Mouse (Mus musculus) ES-Bruce4 (cell line): ENCODE results near the gene Gm44503.
A peak's percentile ranks its signal among the peaks of the same experiment; 100 is the strongest.

Experiments
- CTCF ChIP-seq: IDR thresholded peaks from one replicate; pipeline ENCODE4 v1.8.1; 2011; ENCODE audit warnings: low read depth, low read length
- POLR2A ChIP-seq: IDR thresholded peaks from one replicate; pipeline ENCODE4 v1.8.1; 2011; ENCODE audit warnings: low read length; ENCODE audit not compliant: insufficient read depth

DNA sequence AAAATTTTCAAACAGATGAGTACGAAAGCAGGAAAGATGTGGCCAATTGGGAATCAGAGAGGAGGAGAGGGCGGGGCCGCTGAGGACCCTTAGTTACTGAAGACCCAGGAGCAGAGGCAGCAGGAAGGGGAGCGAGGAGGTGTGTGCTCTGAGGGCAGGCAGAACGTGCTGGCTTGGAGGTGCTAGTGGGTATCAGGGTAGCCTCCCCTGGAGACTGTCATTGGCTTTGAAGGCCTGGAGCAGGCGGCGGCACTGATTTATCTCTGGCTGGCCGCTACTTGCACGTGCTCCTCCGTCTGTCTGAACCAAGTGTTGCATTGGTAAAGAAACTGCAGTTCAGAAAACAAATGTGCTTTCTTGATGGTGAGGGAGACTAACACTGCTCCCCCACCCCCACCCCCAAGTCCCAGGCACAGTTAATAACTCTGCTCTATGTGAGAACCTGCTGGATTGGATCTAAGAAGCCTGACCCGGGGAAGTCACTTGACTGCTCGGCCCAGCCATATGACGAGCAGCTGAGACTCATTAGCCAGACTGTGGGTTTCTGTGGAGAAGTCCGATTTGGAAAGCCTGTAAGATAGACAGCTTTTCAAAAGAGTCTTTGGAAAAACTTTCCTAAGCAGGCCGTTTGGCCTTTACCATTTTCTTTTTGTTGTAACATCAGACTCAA, 105.1 kb downstream of the Gm44503 start:
- TF ChIP-seq CTCF: no peak
- TF ChIP-seq POLR2A: peak; percentile 34
